18 mouse cellular contexts compared by ENCODE assay signal in genomic region chr10:21746713-21747112, GRCm38 (mm10).
DNase-seq lines count a peak whose midpoint lies in the region; ATAC-seq and TF ChIP-seq lines count a peak whose summit lies in the region.
"Had no signal": no experiment of that assay in that cellular context is flagged by ENCODE, and none has a peak within 500 bp of the region (broad histone marks: within the 10 kb centered on the region; RNA-seq: fewer than 3 reads in every experiment).

No protein-coding gene starts in this region.

- peak; percentile 71 for DNase-seq in heart, embryonic 10.5 days (ENCODE audit: low spot score)
- DNase-seq in heart, postnatal 36 days: no peak
- DNase-seq in limb, embryonic 11.5 days (ENCODE audit: low spot score): peak; percentile 33
- no peak for DNase-seq in limb, embryonic 10.5 days (ENCODE audit: low spot score)
- DNase-seq in embryonic facial prominence, embryonic 10.5 days (ENCODE audit: low spot score): peak; percentile 14
- DNase-seq in thymus, adult 2 months: no peak
- no peak for DNase-seq in retina, embryonic 14.5 days (ENCODE audit: low spot score)
- DNase-seq: adrenal gland, postnatal 14 days; cerebellum, adult 11 months; heart, adult 18-20 months; lung, adult 2 months; right cerebral cortex, adult 18-20 months; thymus, postnatal 14 days had no signal

- no peak overlapping the region; the same call in 1 of the 2 replicates for H3K4me3 ChIP-seq in heart, embryonic 10.5 days
- H3K4me3 ChIP-seq in limb, embryonic 11.5 days (ENCODE audit: low read depth, low read length): no peak overlapping the region
- no peak overlapping the region for H3K4me3 ChIP-seq in limb, embryonic 10.5 days
- no peak overlapping the region for H3K4me3 ChIP-seq in embryonic facial prominence, embryonic 10.5 days
- no peak overlapping the region for H3K4me3 ChIP-seq in myocyte
- no peak overlapping the region for H3K4me3 ChIP-seq in thymus, adult 2 months (ENCODE audit: control insufficient read depth, insufficient read depth, low read length)
- H3K4me3 ChIP-seq: forebrain, embryonic 13.5 days; intestine, embryonic 15.5 days; neural tube, embryonic 13.5 days had no signal

- H3ac ChIP-seq in myocyte (ENCODE audit: control insufficient read depth, insufficient read length): no peak overlapping the region

- H3K79me2 ChIP-seq in myocyte (ENCODE audit: control insufficient read depth, insufficient read depth): no peaks in the 10 kb centered on the region

- H3K36me3 ChIP-seq in heart, embryonic 10.5 days: no peaks in the 10 kb centered on the region
- H3K36me3 ChIP-seq in limb, embryonic 11.5 days (ENCODE audit: control insufficient read depth, insufficient read depth, low read length): no peaks in the 10 kb centered on the region
- H3K36me3 ChIP-seq in limb, embryonic 10.5 days: no peaks in the 10 kb centered on the region
- no peaks in the 10 kb centered on the region for H3K36me3 ChIP-seq in embryonic facial prominence, embryonic 10.5 days (replicated peaks)
- no peaks in the 10 kb centered on the region for H3K36me3 ChIP-seq in myocyte (ENCODE audit: control insufficient read depth, insufficient read depth)
- no peaks in the 10 kb centered on the region for H3K36me3 ChIP-seq in thymus, adult 2 months (ENCODE audit: control insufficient read depth, insufficient read depth, low read length)
- H3K36me3 ChIP-seq: intestine, embryonic 15.5 days; neural tube, embryonic 13.5 days had no signal

- no peaks in the 10 kb centered on the region for H3K9me3 ChIP-seq in heart, embryonic 10.5 days
- H3K9me3 ChIP-seq in limb, embryonic 11.5 days (ENCODE audit: control insufficient read depth, low read length): no peaks in the 10 kb centered on the region
- no peaks in the 10 kb centered on the region for H3K9me3 ChIP-seq in limb, embryonic 10.5 days (replicated peaks)
- no peaks in the 10 kb centered on the region for H3K9me3 ChIP-seq in embryonic facial prominence, embryonic 10.5 days
- H3K9me3 ChIP-seq: forebrain, embryonic 13.5 days; intestine, embryonic 15.5 days; neural tube, embryonic 13.5 days had no signal

- H3K27me3 ChIP-seq in heart, embryonic 10.5 days (ENCODE audit: insufficient read depth, poor library complexity, severe bottlenecking): no peaks in the 10 kb centered on the region
- no peaks in the 10 kb centered on the region for H3K27me3 ChIP-seq in limb, embryonic 11.5 days (ENCODE audit: control insufficient read depth, insufficient read depth, low read length)
- no peaks in the 10 kb centered on the region for H3K27me3 ChIP-seq in limb, embryonic 10.5 days (ENCODE audit: low read depth, poor library complexity, severe bottlenecking)
- H3K27me3 ChIP-seq in embryonic facial prominence, embryonic 10.5 days (replicated peaks; ENCODE audit: low read depth, poor library complexity, severe bottlenecking): no peaks in the 10 kb centered on the region
- no peaks in the 10 kb centered on the region for H3K27me3 ChIP-seq in myocyte (ENCODE audit: control insufficient read depth, insufficient read depth, insufficient read length)
- no peaks in the 10 kb centered on the region for H3K27me3 ChIP-seq in thymus, adult 2 months (ENCODE audit: control insufficient read depth, insufficient read depth, low read length)
- H3K27me3 ChIP-seq: forebrain, embryonic 13.5 days; intestine, embryonic 15.5 days; neural tube, embryonic 13.5 days; Patski had no signal

- no peak for TF ChIP-seq CTCF in thymus, adult 2 months (IDR thresholded peaks at IDR 0.05; ENCODE audit: borderline replicate concordance, control insufficient read depth, extremely low read depth, insufficient read depth, low read length, poor library complexity)

- TF ChIP-seq POLR2A in myocyte (IDR thresholded peaks at IDR 0.05; ENCODE audit: insufficient read length, low read depth): no peak
- TF ChIP-seq POLR2A in thymus, adult 2 months (IDR thresholded peaks at IDR 0.05; ENCODE audit: control insufficient read depth, extremely low read depth, insufficient read depth, low read length, poor library complexity): no peak

- no peak overlapping the region for H3K9ac ChIP-seq in limb, embryonic 11.5 days (ENCODE audit: low read length)
- H3K9ac ChIP-seq: forebrain, embryonic 13.5 days; intestine, embryonic 15.5 days; neural tube, embryonic 13.5 days had no signal

- peak overlapping the region; percentile 16; the same call in 1 of the 2 replicates for H3K4me2 ChIP-seq in limb, embryonic 11.5 days (ENCODE audit: low read depth, severe bottlenecking)
- no peak overlapping the region for H3K4me2 ChIP-seq in myocyte (ENCODE audit: low read depth)
- H3K4me2 ChIP-seq: forebrain, embryonic 13.5 days; intestine, embryonic 15.5 days; neural tube, embryonic 13.5 days had no signal

- 5% methylated on average over 9 of the region's 9 CpGs for WGBS in heart, embryonic 10.5 days
- 7% methylated on average over 9 of the region's 9 CpGs for WGBS in limb, embryonic 11.5 days
- WGBS in limb, embryonic 10.5 days: 6% methylated on average over 9 of the region's 9 CpGs
- 8% methylated on average over 9 of the region's 9 CpGs for WGBS in embryonic facial prominence, embryonic 10.5 days
- WGBS in thymus, adult 2 months: 70% methylated on average over 9 of the region's 9 CpGs

- intact Hi-C loops in heart, postnatal 36 days (cut with DNase I): no loop called here

- H3K27ac ChIP-seq in heart, embryonic 10.5 days: no peak overlapping the region
- H3K27ac ChIP-seq in limb, embryonic 11.5 days (replicated peaks; ENCODE audit: low read depth, low read length): no peak overlapping the region
- no peak overlapping the region for H3K27ac ChIP-seq in limb, embryonic 10.5 days
- no peak overlapping the region for H3K27ac ChIP-seq in embryonic facial prominence, embryonic 10.5 days (replicated peaks)
- no peak overlapping the region for H3K27ac ChIP-seq in thymus, adult 2 months (ENCODE audit: control insufficient read depth, insufficient read depth, low read length)
- H3K27ac ChIP-seq: forebrain, embryonic 13.5 days; intestine, embryonic 15.5 days; neural tube, embryonic 13.5 days had no signal

- peaks cover 6% of the 10 kb centered on the region; the same call in 1 of the 2 replicates for H3K4me1 ChIP-seq in heart, embryonic 10.5 days
- peaks cover 8% of the 10 kb centered on the region; the same call in 1 of the 2 replicates for H3K4me1 ChIP-seq in limb, embryonic 11.5 days (ENCODE audit: control insufficient read depth, insufficient read depth, low read length)
- H3K4me1 ChIP-seq in limb, embryonic 10.5 days: peaks cover 33% of the 10 kb centered on the region
- peaks cover 29% of the 10 kb centered on the region for H3K4me1 ChIP-seq in embryonic facial prominence, embryonic 10.5 days
- H3K4me1 ChIP-seq in thymus, adult 2 months (replicated peaks; ENCODE audit: control insufficient read depth, insufficient read depth, low read length): no peaks in the 10 kb centered on the region
- H3K4me1 ChIP-seq: intestine, embryonic 15.5 days; neural tube, embryonic 13.5 days had no signal

- ATAC-seq in limb, embryonic 11.5 days (ENCODE audit: insufficient number of reproducible peaks, low FRiP score, low TSS enrichment, low read depth): no peak
- ATAC-seq: forebrain, embryonic 13.5 days; intestine, embryonic 15.5 days; Patski had no signal

TF ChIP-seq in myocyte, 11 proteins besides CTCF, POLR2A, EP300 and RAD21:
- TF ChIP-seq MYOD1 (IDR thresholded peaks at IDR 0.05; ENCODE audit: control insufficient read depth in 1 of 3, insufficient read length in 2 of 3, low read depth in 2 of 3) (peak in 2 of 3 experiments; percentile 14 to 58), USF1 (IDR thresholded peaks at IDR 0.05; ENCODE audit: low read depth) (no peak)

Comparison
In these comparisons a context has a peak if more than half of its experiments do, and no peak if none do; other contexts are left out.
1. DNase-seq: peak in heart, embryonic 10.5 days (single experiment), limb, embryonic 11.5 days (single experiment) and embryonic facial prominence, embryonic 10.5 days (single experiment); none in heart, postnatal 36 days (0 of 2), limb, embryonic 10.5 days (single experiment), thymus, adult 2 months (single experiment) and retina, embryonic 14.5 days (single experiment).